Mouse (Mus musculus): ENCODE data around the gene Lrp2. TPM values are rescaled to one million over a fixed set of nuclear protein-coding genes. Genes with fewer than 3 reads are reported as not detected.

The Lrp2 gene
- polyA plus RNA-seq, 1 experiment from 2014 or later: 2.0 TPM

DNA sequence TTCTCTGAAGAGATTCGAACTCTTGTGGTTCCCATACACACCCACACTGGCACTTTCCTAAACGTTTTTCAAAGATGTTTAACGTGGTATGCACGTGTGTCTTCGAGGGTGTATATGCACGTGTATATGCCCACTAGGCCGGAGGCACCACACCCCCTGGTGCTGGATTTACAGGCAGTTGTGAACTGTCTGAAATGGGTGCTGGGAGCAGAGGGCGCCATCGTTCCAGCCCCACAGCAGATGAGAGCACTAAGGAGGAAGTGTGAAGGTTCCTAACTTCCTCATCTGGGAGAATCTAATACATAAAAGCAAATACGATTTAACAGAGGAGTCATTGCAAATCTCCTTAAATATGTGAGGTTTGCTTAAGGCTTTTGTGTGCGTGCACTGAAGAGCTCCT, 39.0 kb downstream of the Lrp2 start:
- Histone ChIP-seq H3K4me1 (ENCODE audit: control insufficient read depth, insufficient read depth, low read length) (no peaks in the 10 kb centered on the region), H3K27me3 (replicated peaks; ENCODE audit: control insufficient read depth, insufficient read depth, low read length) (no peaks in the 10 kb centered on the region), H3K4me3 (ENCODE audit: low read length) (no peak overlapping the region), H3K27ac (ENCODE audit: low read length) (no peak overlapping the region), H3K36me3 (ENCODE audit: control insufficient read depth, insufficient read depth, low read length) (no peaks in the 10 kb centered on the region), H3K4me2 (ENCODE audit: low read depth, low read length) (no peak overlapping the region), H3K9me3 (ENCODE audit: control insufficient read depth, low read length) (no peaks in the 10 kb centered on the region), H3K9ac (ENCODE audit: low read depth, low read length) (no peak overlapping the region)
- no peak for ATAC-seq
- 73% methylated on average over 11 of the region's 11 CpGs for WGBS

DNA sequence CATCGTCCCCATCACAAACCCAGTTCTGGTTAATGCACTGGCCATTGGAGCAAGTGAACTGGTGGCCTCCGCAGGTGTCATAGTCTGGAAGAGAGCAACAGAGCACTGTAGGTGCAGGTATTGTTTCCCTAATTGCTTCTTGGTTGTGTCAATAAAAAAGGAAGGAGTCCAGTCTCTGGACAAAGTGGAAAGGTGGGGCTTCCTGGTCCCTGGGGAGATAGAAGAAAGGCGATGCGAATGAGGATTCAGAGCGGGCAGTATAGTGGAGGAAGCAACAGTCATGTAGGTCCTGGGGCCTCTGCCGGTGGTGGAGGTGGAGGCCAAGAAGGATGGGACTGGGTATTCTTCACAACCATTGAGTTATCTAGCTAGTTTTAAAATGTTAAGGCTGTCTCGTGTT, 49.8 kb downstream of the Lrp2 start:
- no peak overlapping the region for H3K4me3 ChIP-seq (ENCODE audit: low read length)
- ATAC-seq: no peak
- no peak overlapping the region for H3K4me2 ChIP-seq (ENCODE audit: low read depth, low read length)
- no peak overlapping the region for H3K27ac ChIP-seq (ENCODE audit: low read length)
- no peaks in the 10 kb centered on the region for H3K27me3 ChIP-seq (replicated peaks; ENCODE audit: control insufficient read depth, insufficient read depth, low read length)
- 85% methylated on average over 7 of the region's 7 CpGs for WGBS
- H3K9me3 ChIP-seq (ENCODE audit: control insufficient read depth, low read length): no peaks in the 10 kb centered on the region
- H3K4me1 ChIP-seq (ENCODE audit: control insufficient read depth, insufficient read depth, low read length): no peaks in the 10 kb centered on the region
- no peak overlapping the region for H3K9ac ChIP-seq (ENCODE audit: low read depth, low read length)
- no peaks in the 10 kb centered on the region for H3K36me3 ChIP-seq (ENCODE audit: control insufficient read depth, insufficient read depth, low read length)

DNA sequence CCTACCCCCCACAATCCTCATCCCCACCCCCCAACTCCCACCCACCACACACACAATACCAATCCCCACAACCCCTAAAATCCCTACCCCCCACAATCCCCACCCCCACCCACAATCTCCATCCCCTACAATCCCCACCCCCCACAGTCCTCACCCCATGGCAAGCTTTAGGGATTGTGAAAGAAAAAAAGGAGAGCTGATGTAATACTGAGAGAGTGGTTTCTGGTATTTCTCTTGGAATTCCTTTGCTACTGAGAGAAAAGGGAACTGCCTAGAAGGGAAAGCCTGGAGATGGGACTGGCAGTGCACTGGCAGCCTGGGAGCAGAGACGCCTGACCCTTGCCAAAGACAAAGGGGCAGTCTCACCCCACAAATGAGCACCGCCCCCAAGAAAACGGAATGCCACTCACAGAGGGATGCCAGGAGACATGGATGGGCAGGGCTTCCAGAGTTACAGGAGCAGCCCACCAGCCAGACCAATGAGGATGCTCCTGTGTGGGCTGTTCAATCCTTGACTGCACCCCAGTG, 54.3 kb downstream of the Lrp2 start:
- H3K4me3 ChIP-seq (ENCODE audit: low read length): no peak overlapping the region
- H3K27me3 ChIP-seq (replicated peaks; ENCODE audit: control insufficient read depth, insufficient read depth, low read length): no peaks in the 10 kb centered on the region
- no peak overlapping the region for H3K27ac ChIP-seq (ENCODE audit: low read length)
- H3K9me3 ChIP-seq (ENCODE audit: control insufficient read depth, low read length): no peaks in the 10 kb centered on the region
- no peak overlapping the region for H3K9ac ChIP-seq (ENCODE audit: low read depth, low read length)
- WGBS: 46% methylated on average over 3 of the region's 3 CpGs
- H3K4me2 ChIP-seq (ENCODE audit: low read depth, low read length): no peak overlapping the region
- H3K36me3 ChIP-seq (ENCODE audit: control insufficient read depth, insufficient read depth, low read length): no peaks in the 10 kb centered on the region
- H3K4me1 ChIP-seq (ENCODE audit: control insufficient read depth, insufficient read depth, low read length): no peaks in the 10 kb centered on the region
- no peak for ATAC-seq

DNA sequence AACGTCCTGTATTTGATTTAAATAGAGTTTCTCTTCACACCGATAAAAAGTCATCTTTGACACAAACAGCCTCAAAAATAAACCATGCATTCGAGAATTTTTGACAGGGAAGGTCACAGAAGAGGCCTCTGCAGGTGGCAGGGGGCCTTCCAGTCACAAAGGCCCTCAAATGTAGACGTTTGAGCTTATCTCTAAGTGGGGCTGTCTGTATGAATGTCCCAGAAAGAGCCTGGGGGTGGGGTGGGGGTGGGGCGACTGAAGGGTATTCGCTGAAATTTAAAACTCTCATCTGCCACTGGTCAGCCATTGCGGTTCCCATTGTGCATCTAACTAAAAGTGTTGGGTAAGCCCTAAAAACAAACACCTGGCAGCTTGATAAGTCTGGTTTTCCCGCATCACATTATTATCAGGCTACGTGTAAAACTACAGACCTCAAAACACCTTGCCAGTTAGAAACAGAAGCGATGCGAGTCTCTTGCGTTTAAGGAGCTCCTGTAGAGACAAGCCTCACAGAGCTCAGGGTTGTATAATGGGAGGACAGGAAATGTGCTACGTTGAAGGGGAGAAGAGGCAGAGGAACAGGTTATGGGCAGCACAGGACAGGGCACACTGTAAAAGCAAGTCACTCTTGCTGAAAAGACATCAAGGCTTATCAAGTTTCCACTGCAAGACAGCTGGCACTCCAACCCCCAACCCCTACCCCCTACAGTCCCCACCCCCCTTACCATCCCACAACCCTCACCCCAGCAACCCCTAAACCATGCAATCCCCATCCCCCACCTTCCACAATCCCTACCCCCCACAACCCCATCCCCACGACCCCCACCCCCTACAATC, 55.0 kb downstream of the Lrp2 start:
- no peak overlapping the region for H3K27ac ChIP-seq (ENCODE audit: low read length)
- ATAC-seq: no peak

DNA sequence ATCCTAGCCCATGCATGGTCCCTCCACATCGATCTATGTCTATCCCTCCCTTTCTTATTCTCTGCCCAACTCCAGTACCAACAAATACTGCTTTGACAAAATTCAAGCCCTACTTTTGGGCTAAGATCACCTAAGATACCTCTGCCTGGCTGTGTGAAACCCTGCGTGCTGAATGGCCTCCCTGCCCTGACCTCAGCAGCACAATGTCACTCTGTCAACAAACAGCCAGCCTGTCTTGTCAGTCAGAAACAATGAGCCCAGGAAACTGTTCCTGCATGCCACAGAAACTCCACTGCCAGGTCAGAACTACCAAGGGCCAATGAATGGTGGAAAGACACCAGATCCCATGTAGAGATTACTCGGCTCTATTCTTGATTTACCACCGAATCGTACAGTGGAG, 55.7 kb downstream of the Lrp2 start:
- Histone ChIP-seq H3K9me3 (ENCODE audit: control insufficient read depth, low read length) (no peaks in the 10 kb centered on the region), H3K4me2 (ENCODE audit: low read depth, low read length) (no peak overlapping the region), H3K4me3 (ENCODE audit: low read length) (no peak overlapping the region), H3K4me1 (ENCODE audit: control insufficient read depth, insufficient read depth, low read length) (no peaks in the 10 kb centered on the region), H3K9ac (ENCODE audit: low read depth, low read length) (no peak overlapping the region), H3K27ac (ENCODE audit: low read length) (no peak overlapping the region), H3K36me3 (ENCODE audit: control insufficient read depth, insufficient read depth, low read length) (no peaks in the 10 kb centered on the region), H3K27me3 (replicated peaks; ENCODE audit: control insufficient read depth, insufficient read depth, low read length) (no peaks in the 10 kb centered on the region)
- WGBS: 54% methylated on average over 5 of the region's 5 CpGs
- ATAC-seq: no peak

More for the DNA sequence above, 55.0 kb downstream of the Lrp2 start:
- no peaks in the 10 kb centered on the region for H3K36me3 ChIP-seq (ENCODE audit: control insufficient read depth, insufficient read depth, low read length)
- 25% methylated on average over 14 of the region's 14 CpGs for WGBS
- no peak overlapping the region for H3K4me2 ChIP-seq (ENCODE audit: low read depth, low read length)
- no peaks in the 10 kb centered on the region for H3K9me3 ChIP-seq (ENCODE audit: control insufficient read depth, low read length)
- no peak overlapping the region for H3K9ac ChIP-seq (ENCODE audit: low read depth, low read length)
- H3K27me3 ChIP-seq (replicated peaks; ENCODE audit: control insufficient read depth, insufficient read depth, low read length): no peaks in the 10 kb centered on the region
- H3K4me1 ChIP-seq (ENCODE audit: control insufficient read depth, insufficient read depth, low read length): no peaks in the 10 kb centered on the region
- H3K4me3 ChIP-seq (ENCODE audit: low read length): no peak overlapping the region

DNA sequence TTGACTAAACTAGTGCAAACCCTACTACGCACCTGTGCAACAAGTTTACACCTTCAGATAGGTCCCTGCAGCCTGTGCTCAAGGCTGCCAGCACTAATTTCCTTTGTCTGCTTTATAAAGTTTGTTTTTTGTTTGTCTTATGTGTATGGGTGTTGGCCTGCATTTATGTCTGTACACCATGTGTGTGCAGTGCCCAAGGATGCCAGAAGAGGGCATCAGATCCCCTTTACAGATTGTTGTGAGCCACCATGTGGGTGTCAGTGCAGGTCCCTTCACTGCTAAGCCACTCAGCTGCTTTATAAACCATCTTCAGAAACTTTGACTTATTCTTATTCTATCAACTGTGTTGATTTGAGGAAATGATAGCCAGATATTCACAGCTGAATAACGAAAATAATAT, 65.6 kb downstream of the Lrp2 start:
- Histone ChIP-seq H3K27ac (ENCODE audit: low read length) (no peak overlapping the region), H3K9me3 (ENCODE audit: control insufficient read depth, low read length) (peaks cover 3% of the 10 kb centered on the region; the same call in 1 of the 2 replicates), H3K4me3 (ENCODE audit: low read length) (no peak overlapping the region), H3K27me3 (replicated peaks; ENCODE audit: control insufficient read depth, insufficient read depth, low read length) (no peaks in the 10 kb centered on the region), H3K4me1 (ENCODE audit: control insufficient read depth, insufficient read depth, low read length) (no peaks in the 10 kb centered on the region), H3K36me3 (ENCODE audit: control insufficient read depth, insufficient read depth, low read length) (no peaks in the 10 kb centered on the region), H3K4me2 (ENCODE audit: low read depth, low read length) (no peak overlapping the region), H3K9ac (ENCODE audit: low read depth, low read length) (no peak overlapping the region)
- ATAC-seq: no peak
- 91% methylated on average over 2 of the region's 2 CpGs for WGBS

DNA sequence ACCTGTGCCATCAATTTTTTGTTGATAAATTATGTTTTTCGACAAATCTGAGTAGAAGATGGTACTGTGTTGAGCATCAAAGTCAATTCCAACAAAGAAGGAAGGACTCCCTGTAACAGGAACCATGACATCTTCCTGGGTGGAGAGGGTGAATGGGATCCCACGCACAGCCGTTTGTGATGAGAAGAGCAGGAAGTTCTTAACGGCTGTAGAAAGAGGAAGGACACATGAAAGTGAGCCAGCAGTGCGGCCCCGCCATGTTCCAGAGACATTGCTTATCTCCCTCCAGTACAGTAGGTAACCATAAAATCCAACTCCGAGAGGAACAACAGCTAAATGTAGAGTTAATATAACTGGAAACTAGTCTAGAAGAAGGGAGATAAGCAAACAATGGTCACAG, 67.6 kb downstream of the Lrp2 start:
- no peak overlapping the region for H3K4me2 ChIP-seq (ENCODE audit: low read depth, low read length)
- H3K27ac ChIP-seq (ENCODE audit: low read length): no peak overlapping the region
- no peak for ATAC-seq
- peaks cover 3% of the 10 kb centered on the region; the same call in 1 of the 2 replicates for H3K9me3 ChIP-seq (ENCODE audit: control insufficient read depth, low read length)
- no peaks in the 10 kb centered on the region for H3K4me1 ChIP-seq (ENCODE audit: control insufficient read depth, insufficient read depth, low read length)
- no peaks in the 10 kb centered on the region for H3K36me3 ChIP-seq (ENCODE audit: control insufficient read depth, insufficient read depth, low read length)
- H3K27me3 ChIP-seq (replicated peaks; ENCODE audit: control insufficient read depth, insufficient read depth, low read length): no peaks in the 10 kb centered on the region
- 67% methylated on average over 7 of the region's 7 CpGs for WGBS
- H3K9ac ChIP-seq (ENCODE audit: low read depth, low read length): no peak overlapping the region
- H3K4me3 ChIP-seq (ENCODE audit: low read length): no peak overlapping the region

DNA sequence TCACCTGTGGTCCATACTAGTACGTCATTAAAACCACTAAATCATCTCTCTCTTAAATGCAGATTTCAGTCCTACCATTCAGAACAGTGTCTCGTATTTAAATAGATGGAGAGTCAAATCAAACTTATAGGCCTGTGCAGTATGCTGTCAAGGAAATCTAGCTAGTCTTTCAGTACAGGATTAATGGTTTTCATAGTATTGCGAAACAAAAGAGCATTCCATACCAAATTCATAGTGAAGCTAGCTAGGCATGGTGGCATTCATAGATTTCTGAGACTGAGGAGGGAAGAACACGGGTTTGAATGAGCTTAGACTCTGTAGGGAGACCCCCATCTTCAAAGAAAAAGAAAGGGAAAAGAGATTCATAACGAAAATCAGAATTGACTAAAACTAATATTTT, 74.1 kb downstream of the Lrp2 start:
- Histone ChIP-seq H3K4me1 (ENCODE audit: control insufficient read depth, insufficient read depth, low read length) (no peaks in the 10 kb centered on the region), H3K36me3 (ENCODE audit: control insufficient read depth, insufficient read depth, low read length) (no peaks in the 10 kb centered on the region), H3K4me2 (ENCODE audit: low read depth, low read length) (no peak overlapping the region), H3K9ac (ENCODE audit: low read depth, low read length) (no peak overlapping the region), H3K9me3 (ENCODE audit: control insufficient read depth, low read length) (no peaks in the 10 kb centered on the region), H3K4me3 (ENCODE audit: low read length) (no peak overlapping the region), H3K27ac (ENCODE audit: low read length) (no peak overlapping the region), H3K27me3 (replicated peaks; ENCODE audit: control insufficient read depth, insufficient read depth, low read length) (no peaks in the 10 kb centered on the region)
- WGBS: 87% methylated on average over 5 of the region's 5 CpGs
- ATAC-seq: no peak

DNA sequence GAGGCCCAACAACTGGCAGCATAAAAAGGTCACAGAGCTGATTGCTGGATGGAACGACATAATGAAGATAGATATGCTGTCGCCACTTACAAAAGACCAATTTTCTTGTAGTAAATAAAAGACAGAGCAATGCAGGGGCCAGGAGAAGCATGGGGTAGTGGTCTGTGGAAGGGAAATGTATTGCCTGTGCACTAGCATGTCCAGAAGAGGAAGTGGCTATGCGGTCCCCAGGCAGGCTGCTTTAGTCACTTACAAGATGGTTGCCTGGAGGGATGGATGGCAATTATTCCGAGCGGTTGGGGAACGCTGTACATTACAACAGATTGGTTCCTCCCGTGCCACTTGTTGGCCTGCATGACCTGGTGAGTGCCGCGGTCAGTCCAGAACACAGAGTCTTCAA, 85.5 kb downstream of the Lrp2 start:
- H3K27me3 ChIP-seq (replicated peaks; ENCODE audit: control insufficient read depth, insufficient read depth, low read length): no peaks in the 10 kb centered on the region
- no peak for ATAC-seq
- no peak overlapping the region for H3K27ac ChIP-seq (ENCODE audit: low read length)
- 81% methylated on average over 9 of the region's 9 CpGs for WGBS
- H3K9ac ChIP-seq (ENCODE audit: low read depth, low read length): no peak overlapping the region
- H3K4me2 ChIP-seq (ENCODE audit: low read depth, low read length): no peak overlapping the region
- no peaks in the 10 kb centered on the region for H3K4me1 ChIP-seq (ENCODE audit: control insufficient read depth, insufficient read depth, low read length)
- no peaks in the 10 kb centered on the region for H3K9me3 ChIP-seq (ENCODE audit: control insufficient read depth, low read length)
- no peaks in the 10 kb centered on the region for H3K36me3 ChIP-seq (ENCODE audit: control insufficient read depth, insufficient read depth, low read length)
- no peak overlapping the region for H3K4me3 ChIP-seq (ENCODE audit: low read length)
